Mouse (Mus musculus): ENCODE results near the gene Cst12. TPM values are rescaled to one million over a fixed set of nuclear protein-coding genes. Genes with fewer than 3 reads are reported as not detected.

Gene Cst12
- 1,050 TPM for polyA plus RNA-seq (2014; fragmentation: Illumina TruSeq; extraction: RNeasy Lipid Tissue Mini Kit (QIAGEN cat#74804); ENCODE audit: low read depth, low replicate concordance)

GRCm38 (mm10) chr2:148789142-148789541, at the start of gene Cst12:
Gene Cst12 (plus strand): TSS chr2:148789361.

GRCm38 (mm10) chr2:148750058-148750457, 39.1 kb upstream of the Cst12 start, which contains the start of gene Cstl1:
Gene Cstl1 (plus strand): TSS chr2:148750358.

GRCm38 (mm10) chr2:148771397-148771796, 17.8 kb upstream of the Cst12 start, which contains the start of gene Cst11:
Gene Cst11 (minus strand): TSS chr2:148771497.

DNA sequence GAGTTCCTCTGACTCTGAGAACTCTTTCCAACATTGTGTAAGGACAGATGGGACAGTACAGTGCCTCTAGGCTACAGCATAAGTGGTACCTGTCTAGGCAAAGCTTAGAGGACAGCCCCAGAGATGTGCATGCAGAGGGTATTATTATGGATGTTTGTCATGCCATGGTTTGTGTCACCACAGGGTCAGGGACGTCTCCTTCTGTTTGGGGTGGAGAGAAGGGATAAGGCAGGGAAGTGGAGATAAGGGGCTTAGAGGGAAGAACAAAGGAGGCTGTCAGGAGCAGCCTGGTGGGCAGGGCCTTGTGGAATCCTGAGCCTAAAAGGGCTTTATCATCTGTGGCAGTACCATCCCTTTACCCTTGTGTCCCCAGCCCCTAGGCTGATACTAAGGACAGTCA, 7.5 kb upstream of the Cst12 start, which contains the start of gene 8030411F24Rik:
TSS of gene 8030411F24Rik (plus strand) at position 301 of the 400 bp plus-strand sequence.

GRCm38 (mm10) chr2:148798485-148798884, 9.3 kb downstream of the Cst12 start, which contains the start of gene Cst8:
Gene Cst8 (plus strand): TSS chr2:148798785.

GRCm38 (mm10) chr2:148819909-148820308, 30.7 kb downstream of the Cst12 start, which contains the start of gene Cst13:
Gene Cst13 (plus strand): TSS chr2:148820081.

DNA sequence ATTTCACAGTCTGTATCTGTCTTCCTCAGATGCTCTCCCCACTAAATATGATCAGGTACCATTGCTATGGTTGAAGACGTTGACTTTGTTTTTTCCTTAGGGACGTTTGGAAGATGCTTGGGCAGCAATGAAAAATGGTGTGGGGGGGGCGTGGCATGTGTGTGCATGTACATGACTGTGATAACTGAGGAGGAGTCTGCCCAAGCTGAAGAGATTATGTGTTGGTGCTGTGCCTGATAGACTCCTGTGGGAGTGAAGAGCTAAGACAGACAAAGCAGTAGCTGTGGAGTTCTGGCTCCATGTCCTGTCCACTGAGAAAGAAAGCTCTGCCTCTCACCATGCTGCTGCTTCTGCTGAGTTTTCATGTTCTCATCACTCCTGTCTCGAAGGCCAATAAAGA, 45.8 kb downstream of the Cst12 start, which contains the start of gene Cst9:
TSS of gene Cst9 (plus strand) at position 236 of the 400 bp plus-strand sequence.

Other genes starting within 250 kb of the Cst12 start
- gene Nxt1, start 116.8 kb upstream of the Cst12 start, polyA plus RNA-seq (2014; fragmentation: Illumina TruSeq; extraction: RNeasy Lipid Tissue Mini Kit (QIAGEN cat#74804); ENCODE audit: low read depth, low replicate concordance), result 17.5 TPM
- 27.8 TPM for gene Gzf1, start 108.3 kb upstream of the Cst12 start, polyA plus RNA-seq (2014; fragmentation: Illumina TruSeq; extraction: RNeasy Lipid Tissue Mini Kit (QIAGEN cat#74804); ENCODE audit: low read depth, low replicate concordance)
- 2.4 TPM for gene Napb, start 56.9 kb upstream of the Cst12 start, polyA plus RNA-seq (2014; fragmentation: Illumina TruSeq; extraction: RNeasy Lipid Tissue Mini Kit (QIAGEN cat#74804); ENCODE audit: low read depth, low replicate concordance)
- gene Cstl1, start 39.0 kb upstream of the Cst12 start, polyA plus RNA-seq (2014; fragmentation: Illumina TruSeq; extraction: RNeasy Lipid Tissue Mini Kit (QIAGEN cat#74804); ENCODE audit: low read depth, low replicate concordance), result 3.9 TPM
- gene Cst11, start 17.9 kb upstream of the Cst12 start, polyA plus RNA-seq (2014; fragmentation: Illumina TruSeq; extraction: RNeasy Lipid Tissue Mini Kit (QIAGEN cat#74804); ENCODE audit: low read depth, low replicate concordance), result 3,449 TPM
- gene 8030411F24Rik, start 7.4 kb upstream of the Cst12 start, polyA plus RNA-seq (2014; fragmentation: Illumina TruSeq; extraction: RNeasy Lipid Tissue Mini Kit (QIAGEN cat#74804); ENCODE audit: low read depth, low replicate concordance), result 2.1 TPM
- 1,348 TPM for gene Cst8, start 9.4 kb downstream of the Cst12 start, polyA plus RNA-seq (2014; fragmentation: Illumina TruSeq; extraction: RNeasy Lipid Tissue Mini Kit (QIAGEN cat#74804); ENCODE audit: low read depth, low replicate concordance)
- gene Cst13, start 30.7 kb downstream of the Cst12 start, polyA plus RNA-seq (2014; fragmentation: Illumina TruSeq; extraction: RNeasy Lipid Tissue Mini Kit (QIAGEN cat#74804); ENCODE audit: low read depth, low replicate concordance), result 1.9 TPM
- gene Cst9, start 45.8 kb downstream of the Cst12 start, polyA plus RNA-seq (2014; fragmentation: Illumina TruSeq; extraction: RNeasy Lipid Tissue Mini Kit (QIAGEN cat#74804); ENCODE audit: low read depth, low replicate concordance), result 6.0 TPM
- gene 9230104L09Rik, start 75.7 kb downstream of the Cst12 start, polyA plus RNA-seq (2014; fragmentation: Illumina TruSeq; extraction: RNeasy Lipid Tissue Mini Kit (QIAGEN cat#74804); ENCODE audit: low read depth, low replicate concordance), result 3,447 TPM
- gene Cst3, start 86.3 kb downstream of the Cst12 start, polyA plus RNA-seq (2014; fragmentation: Illumina TruSeq; extraction: RNeasy Lipid Tissue Mini Kit (QIAGEN cat#74804); ENCODE audit: low read depth, low replicate concordance), result 1,162 TPM
- not detected for gene Gm1330, start 213.9 kb downstream of the Cst12 start, polyA plus RNA-seq (2014; fragmentation: Illumina TruSeq; extraction: RNeasy Lipid Tissue Mini Kit (QIAGEN cat#74804); ENCODE audit: low read depth, low replicate concordance)
- gene Gm10750, start 227.9 kb downstream of the Cst12 start, polyA plus RNA-seq (2014; fragmentation: Illumina TruSeq; extraction: RNeasy Lipid Tissue Mini Kit (QIAGEN cat#74804); ENCODE audit: low read depth, low replicate concordance), result not detected

All from adipose tissue, adult 10 weeks (tissue).